In the genomic region with DNA sequence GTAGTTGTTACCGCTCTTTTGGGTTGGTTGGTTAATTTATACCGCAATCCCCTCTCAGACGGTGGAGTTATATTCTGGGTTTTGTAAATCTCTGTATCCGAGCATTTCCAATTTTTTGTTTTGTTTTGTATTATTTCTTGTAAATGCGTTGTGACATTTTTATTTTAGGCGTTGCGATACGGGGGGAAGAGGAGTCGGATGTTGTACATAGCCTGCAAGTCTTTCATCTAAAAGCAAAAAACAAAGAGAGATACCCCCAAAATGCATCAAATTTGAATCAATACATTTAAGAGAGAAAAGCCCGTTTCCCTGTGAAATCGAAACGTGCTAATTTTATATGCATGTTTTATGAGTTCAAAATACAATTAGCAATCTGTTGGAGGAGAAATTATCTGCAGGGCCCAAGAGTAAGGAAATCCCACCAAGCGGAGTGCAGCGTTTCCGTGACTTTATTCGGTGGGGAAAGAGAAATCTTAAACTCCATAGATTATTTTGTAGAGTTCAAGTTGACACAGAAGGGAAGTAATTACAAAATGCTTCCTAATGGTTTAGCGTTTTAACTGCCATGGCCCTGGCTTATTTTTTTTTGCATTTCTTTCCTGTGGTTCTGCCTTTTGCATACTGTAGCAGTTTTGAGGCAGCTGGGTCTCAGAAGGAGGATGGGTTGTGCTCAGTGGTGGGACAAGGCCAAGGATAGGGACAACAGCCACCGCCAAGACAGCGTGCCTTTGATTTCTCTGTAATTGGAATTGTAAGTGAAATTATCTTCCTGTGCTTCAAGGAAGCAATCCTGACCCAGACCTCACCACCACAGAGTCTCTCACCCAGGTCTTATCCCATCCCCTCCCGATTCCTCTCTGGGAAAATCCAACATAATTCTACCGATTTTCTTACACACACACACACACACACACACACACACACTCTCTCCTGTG, we compare ENCODE assay signal across 16 mouse cellular contexts. TPM values are rescaled to one million over a fixed set of nuclear protein-coding genes. Genes with fewer than 3 reads are reported as not detected.
DNase-seq lines count a peak whose midpoint lies in the region; ATAC-seq and TF ChIP-seq lines count a peak whose summit lies in the region.
"Had no signal": no experiment of that assay in that cellular context is flagged by ENCODE, and none has a peak within 500 bp of the region (broad histone marks: within the 10 kb centered on the region; RNA-seq: fewer than 3 reads in every experiment).

No protein-coding gene starts in this region.

- H3K9ac ChIP-seq in forebrain, embryonic 14.5 days (ENCODE audit: low read length): peak overlapping the region; percentile 99
- H3K9ac ChIP-seq in neural tube, embryonic 13.5 days: peak overlapping the region; percentile 71
- H3K9ac ChIP-seq: embryonic facial prominence, embryonic 12.5 days; heart, embryonic 12.5 days had no signal

- no peak for DNase-seq in layer of hippocampus, adult 2 months (ENCODE audit: low spot score in 2 of 2)
- no peak for DNase-seq in layer of hippocampus, postnatal 36 days
- peak; percentile 48 for DNase-seq in forebrain, embryonic 14.5 days (ENCODE audit: low spot score)
- DNase-seq in mesoderm, embryonic 11.5 days (ENCODE audit: low read depth, low spot score): peak; percentile 14
- no peak for DNase-seq in thymus, postnatal 14 days
- no peak for DNase-seq in heart, adult 9 months (ENCODE audit: low spot score in 2 of 2)
- no peak for DNase-seq in ovary, postnatal 36 days (ENCODE audit: low spot score)
- DNase-seq: kidney, postnatal 25 days had no signal

- WGBS in forebrain, embryonic 14.5 days: 1% methylated on average over 21 of the region's 21 CpGs
- 1% methylated on average over 21 of the region's 21 CpGs for WGBS in neural tube, embryonic 13.5 days

- peak overlapping the region; percentile 86 for H3K27ac ChIP-seq in layer of hippocampus, adult 2 months
- H3K27ac ChIP-seq in forebrain, embryonic 14.5 days (ENCODE audit: low read depth, low read length): peak overlapping the region; percentile 96
- no peak overlapping the region for H3K27ac ChIP-seq in neural tube, embryonic 13.5 days (replicated peaks)

- H3K9me3 ChIP-seq in forebrain, embryonic 14.5 days (replicated peaks; ENCODE audit: control insufficient read depth, low read length): no peaks in the 10 kb centered on the region
- no peaks in the 10 kb centered on the region for H3K9me3 ChIP-seq in neural tube, embryonic 13.5 days
- H3K9me3 ChIP-seq: embryonic facial prominence, embryonic 12.5 days; heart, embryonic 12.5 days had no signal

- peaks cover 4% of the 10 kb centered on the region; the same call in 1 of the 2 replicates for H3K27me3 ChIP-seq in forebrain, embryonic 14.5 days (replicated peaks; ENCODE audit: control insufficient read depth, insufficient read depth, low read length)
- H3K27me3 ChIP-seq in neural tube, embryonic 13.5 days: peaks cover 92% of the 10 kb centered on the region

- TF ChIP-seq CTCF in layer of hippocampus, adult 2 months (conservative IDR thresholded peaks at IDR 0.05): no peak

- no peak for ATAC-seq in forebrain, embryonic 14.5 days
- no peak for ATAC-seq in neural tube, embryonic 13.5 days (ENCODE audit: low read depth)
- ATAC-seq: lung, postnatal 0 days had no signal

- peaks cover 8% of the 10 kb centered on the region for H3K36me3 ChIP-seq in forebrain, embryonic 14.5 days (ENCODE audit: control insufficient read depth, insufficient read depth, low read length)
- H3K36me3 ChIP-seq in neural tube, embryonic 13.5 days: no peaks in the 10 kb centered on the region
- H3K36me3 ChIP-seq: embryonic facial prominence, embryonic 12.5 days; heart, embryonic 12.5 days had no signal

- H3K4me2 ChIP-seq in forebrain, embryonic 14.5 days (ENCODE audit: low read length): peak overlapping the region; percentile 89
- peak overlapping the region; percentile 57 for H3K4me2 ChIP-seq in neural tube, embryonic 13.5 days

- peaks cover 36% of the 10 kb centered on the region for H3K4me1 ChIP-seq in forebrain, embryonic 14.5 days (ENCODE audit: control insufficient read depth, insufficient read depth, low read length)
- H3K4me1 ChIP-seq in neural tube, embryonic 13.5 days (replicated peaks): peaks cover 57% of the 10 kb centered on the region

- peak overlapping the region; percentile 42 for H3K4me3 ChIP-seq in layer of hippocampus, adult 2 months
- H3K4me3 ChIP-seq in forebrain, embryonic 14.5 days (ENCODE audit: low read depth, low read length): peak overlapping the region; percentile 73
- H3K4me3 ChIP-seq in neural tube, embryonic 13.5 days: peak overlapping the region; percentile 47

RNA-seq across cellular contexts. Expression of gene Sox1, which starts 3.2 kb away (rescaled TPM):
- total RNA-seq in layer of hippocampus, adult 2 months (2021): 10 to 100 TPM; 11.8 TPM
- total RNA-seq in layer of hippocampus, postnatal 36 days (2021): 1 to 10 TPM; 9.7 to 10.0 TPM
- 5.7 and 6.1 TPM in 2 replicates for polyA plus RNA-seq in forebrain, embryonic 14.5 days (2014; fragmentation: Nextera tagmentation; extraction: Ambion mirVana)
- polyA plus RNA-seq in neural tube, embryonic 13.5 days (2015; fragmentation: Nextera tagmentation; extraction: Ambion mirVana): 0.96 and 1.1 TPM in 2 replicates
- total RNA-seq: adrenal gland, adult 18-20 months had no signal
- polyA plus RNA-seq: C2C12; heart, embryonic 12.5 days; intestine, embryonic 14.5 days; liver, embryonic 11.5 days; lung, postnatal 0 days had no signal

Comparison
In these comparisons a context has a peak if more than half of its experiments do, and no peak if none do; other contexts are left out.
1. DNase-seq: peak in forebrain, embryonic 14.5 days (single experiment) and mesoderm, embryonic 11.5 days (single experiment); none in layer of hippocampus, adult 2 months (0 of 2), layer of hippocampus, postnatal 36 days (0 of 2), thymus, postnatal 14 days (single experiment), heart, adult 9 months (0 of 2) and ovary, postnatal 36 days (single experiment).
2. Peak in every context shown above with its lines, with median percentiles within 50 percentile points of each other: H3K4me3 ChIP-seq.